Mouse (Mus musculus) kidney, embryonic 14.5 days (tissue): ENCODE results near the gene Tenm4. TPM values are rescaled to one million over a fixed set of nuclear protein-coding genes. Genes with fewer than 3 reads are reported as not detected.
"Not testable (repeated sequence)": the region's sequence is repeated elsewhere in the genome, so short reads cannot be mapped to it uniquely, and the experiment has no call there.

Experiments
- ATAC-seq: fragments of 200-750 bp; cut with Nextera tagmentation; 2 replicates; pipeline ENCODE4 v1.8.0; 2017; ENCODE audit warnings: moderate number of reproducible peaks, mild to moderate bottlenecking, moderate TSS enrichment, moderate library complexity; ENCODE audit not compliant: low FRiP score, low TSS enrichment
- H3K27ac ChIP-seq: fragments of 300-500 bp; sonication (generic); 2 replicates; pipeline ENCODE4 v1.5.1; 2014; ENCODE audit warnings: low read depth, mild to moderate bottlenecking, low read length, moderate library complexity, mixed read lengths
- H3K27me3 ChIP-seq: fragments of 300-500 bp; sonication (generic); 2 replicates; pipeline ENCODE4 v1.6.1; 2014; ENCODE audit warnings: mild to moderate bottlenecking, low read length; ENCODE audit not compliant: control insufficient read depth, insufficient read depth
- H3K36me3 ChIP-seq: fragments of 300-500 bp; sonication (generic); 2 replicates; pipeline ENCODE4 v1.6.1; 2014; ENCODE audit warnings: low read length, mixed read lengths; ENCODE audit not compliant: control insufficient read depth, insufficient read depth
- H3K4me1 ChIP-seq: fragments of 300-500 bp; sonication (generic); 2 replicates; pipeline ENCODE4 v1.6.1; 2014; ENCODE audit warnings: low read length, mixed read lengths; ENCODE audit not compliant: control insufficient read depth, insufficient read depth
- H3K4me2 ChIP-seq: fragments of 300-500 bp; sonication (generic); replicated peaks from 2 replicates; pipeline ENCODE4 v1.6.1; 2014; ENCODE audit warnings: low read depth, mild to moderate bottlenecking, low read length
- H3K4me3 ChIP-seq: fragments of 300-500 bp; sonication (generic); 2 replicates; pipeline ENCODE4 v1.5.1; 2014; ENCODE audit warnings: mild to moderate bottlenecking, low read length
- H3K9ac ChIP-seq: fragments of 300-500 bp; sonication (generic); 2 replicates; pipeline ENCODE4 v1.6.1; 2014; ENCODE audit warnings: low read depth, mild to moderate bottlenecking, low read length, moderate library complexity
- H3K9me3 ChIP-seq: fragments of 300-500 bp; sonication (generic); 2 replicates; pipeline ENCODE4 v1.6.1; 2016; ENCODE audit warnings: low read length; ENCODE audit not compliant: control insufficient read depth
- WGBS: fragments of 180-500 bp; shearing (Covaris S2); extraction: QIAGEN DNeasy Blood & Tissue Kit; methylation state at CpG from one replicate; pipeline ENCODE4 v1.1.7; 2014; 5-methylcytosine and 5-hydroxymethylcytosine counted together
- microRNA counts: library from miRNA; unstranded; fragments of <30 nt; microRNA quantifications from one replicate; lab custom pipeline; 2017
- microRNA-seq: library from miRNA; unstranded; fragments of <30 nt; microRNA quantifications from one replicate; pipeline ENCODE4, GENCODE M21; 2016
- polyA plus RNA-seq: library from polyadenylated mRNA; unstranded; fragments of >200 nt; fragmentation: Nextera tagmentation; extraction: Ambion mirVana; gene quantifications from 2 replicates; pipeline ENCODE4 v1.2.1, GENCODE M21; 2014

Tenm4 gene
- polyA plus RNA-seq, 1 experiment from 2014 or later = 51.0 TPM

DNA sequence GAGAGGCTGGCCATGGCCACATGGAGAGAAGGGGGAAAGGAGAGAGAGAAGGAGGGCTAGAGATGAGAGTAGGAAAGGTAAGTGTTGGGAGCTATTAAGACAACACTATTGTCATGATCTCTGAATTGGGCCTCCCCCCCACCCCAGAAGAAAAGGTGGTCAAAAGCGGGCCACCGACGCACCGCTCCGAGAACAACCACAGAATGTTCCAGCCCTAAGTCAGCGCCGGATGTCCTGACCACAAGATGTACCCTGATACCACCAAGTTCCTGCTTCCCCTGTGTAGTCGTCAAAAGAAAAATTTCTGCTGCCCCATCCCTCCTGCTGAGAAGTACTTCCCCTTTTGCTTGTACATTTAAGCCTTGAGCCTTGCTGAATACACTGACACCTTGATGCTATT is 775.5 kb downstream of the Tenm4 start:
- H3K27me3 ChIP-seq, H3K9me3 ChIP-seq, H3K36me3 ChIP-seq, H3K4me3 ChIP-seq, H3K9ac ChIP-seq, ATAC-seq, H3K27ac ChIP-seq, H3K4me1 ChIP-seq, H3K4me2 ChIP-seq: not testable (repeated sequence)
- WGBS = 92% methylated on average over 8 of the region's 8 CpGs

- peak; percentile 100 for ATAC-seq
- Histone ChIP-seq H3K27me3 (no peaks in the 10 kb centered on the region), H3K9me3 (no peaks in the 10 kb centered on the region), H3K27ac (peak within 1 kb of the TSS; percentile 62; the same call in 1 of the 2 replicates), H3K9ac (peak within 1 kb of the TSS; percentile 78), H3K36me3 (no peaks in the 10 kb centered on the region), H3K4me2 (peak within 1 kb of the TSS; percentile 72), H3K4me1 (no peaks in the 10 kb centered on the region), H3K4me3 (peak within 1 kb of the TSS; percentile 91)
- under 1% methylated on average over 59 of the region's 62 CpGs for WGBS
These were observed 780.4 kb downstream of the Tenm4 start, which contains the start of gene Nars2 for GRCm38 (mm10) chr7:96951281-96952051. Nars2 (plus strand) TSS chr7:96951505.

GRCm38 (mm10) chr7:96952094-96952493 is 781.0 kb downstream of the Tenm4 start:
- Histone ChIP-seq H3K4me2 (peak overlapping the region; percentile 72), H3K4me3 (peak overlapping the region; percentile 91), H3K27me3 (no peaks in the 10 kb centered on the region), H3K4me1 (no peaks in the 10 kb centered on the region), H3K27ac (no peak overlapping the region), H3K36me3 (peaks cover 3% of the 10 kb centered on the region; the same call in 1 of the 2 replicates), H3K9me3 (no peaks in the 10 kb centered on the region), H3K9ac (peak overlapping the region; percentile 78)
- no peak for ATAC-seq
- whole genome bisulfite sequencing = 34% methylated on average over 5 of the region's 5 CpGs

- Histone ChIP-seq H3K4me2 (no peak overlapping the region), H3K9ac (no peak overlapping the region), H3K4me3 (no peak overlapping the region), H3K9me3 (no peaks in the 10 kb centered on the region), H3K27me3 (no peaks in the 10 kb centered on the region), H3K4me1 (no peaks in the 10 kb centered on the region), H3K36me3 (peaks cover 36% of the 10 kb centered on the region), H3K27ac (no peak overlapping the region)
- no peak for ATAC-seq
- whole genome bisulfite sequencing = 96% methylated on average over 5 of the region's 5 CpGs
These were observed 788.1 kb downstream of the Tenm4 start for GRCm38 (mm10) chr7:96959168-96959567.

MicroRNAs within 50 kb of the gene (microRNA counts, 519-probe panel; counts per million panel counts)
- microRNA mmu-miR-708 (lab: Ali Mortazavi, UCI) = not detected

Small RNA genes within 50 kb of the gene (microRNA-seq; reads per million reads assigned to microRNA genes)
- not detected for gene Mir6394
- gene Mir708 = 1,534 reads per million, percentile 82 among the genes with 10 or more reads in this experiment
